Mouse (Mus musculus): ENCODE results near the gene Rprml. TPM values are rescaled to one million over a fixed set of nuclear protein-coding genes. Genes with fewer than 3 reads are reported as not detected.

Rprml gene
- total and polyA plus RNA-seq, 3 experiments = not detected

DNA sequence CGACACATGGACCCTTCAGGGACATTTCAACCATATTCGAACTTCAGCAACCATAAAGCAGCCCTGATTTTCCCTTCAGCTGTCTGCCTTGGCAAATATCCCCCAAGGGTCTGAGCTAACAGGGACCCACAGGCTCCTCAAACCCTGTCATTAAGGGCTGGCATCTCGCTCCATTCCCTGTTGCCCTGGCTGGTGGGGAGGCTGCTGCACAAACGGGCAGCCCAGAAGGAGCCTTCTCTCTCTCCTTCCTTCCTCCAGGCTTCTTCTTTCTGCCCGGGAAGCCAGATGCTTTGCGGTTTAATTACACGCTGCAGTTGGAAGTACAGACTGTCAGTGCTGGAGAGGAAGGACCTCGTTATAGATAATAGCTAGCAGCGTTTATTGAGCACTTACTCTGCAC, 6.2 kb upstream of the Rprml start:
- DNase-seq (ENCODE audit: low read depth, low spot score) = no peak
- Histone ChIP-seq H3K9me3 (replicated peaks; ENCODE audit: insufficient read depth, low read length) (no peaks in the 10 kb centered on the region), H3K27me3 (ENCODE audit: control insufficient read depth in 1 of 2, insufficient read depth in 2 of 2, low read length in 2 of 2) (peaks cover 2 to 3% of the 10 kb centered on the region in 2 experiments; a peak in 3 of 4 replicates), H3K4me1 (ENCODE audit: control insufficient read depth in 1 of 2, insufficient read depth in 2 of 2, low read length in 2 of 2) (no peaks in the 10 kb centered on the region), H3K4me3 (ENCODE audit: control insufficient read depth in 1 of 2, insufficient read depth in 1 of 2, low read depth in 2 of 2, low read length in 2 of 2) (no peak overlapping the region), H3K79me2 (ENCODE audit: control insufficient read depth, insufficient read depth, low read length, poor library complexity) (no peaks in the 10 kb centered on the region), H3K27ac (ENCODE audit: control insufficient read depth, low read depth, low read length) (no peak overlapping the region), H3K36me3 (ENCODE audit: control insufficient read depth in 1 of 2, insufficient read depth in 2 of 2, low read length in 2 of 2) (no peaks in the 10 kb centered on the region), H3K9ac (ENCODE audit: control insufficient read depth, low read depth, low read length, poor library complexity, severe bottlenecking) (no peak overlapping the region)
- TF ChIP-seq ZKSCAN1 (IDR thresholded peaks at IDR 0.05; ENCODE audit: low read depth, low read length) = no peak
- no peak for TF ChIP-seq JUND (IDR thresholded peaks at IDR 0.05; ENCODE audit: low read depth, low read length)
- no peak for TF ChIP-seq POLR2A (IDR thresholded peaks at IDR 0.05; ENCODE audit: control insufficient read depth in 1 of 2, insufficient read depth in 1 of 2, low read depth in 1 of 2, low read length in 2 of 2, poor library complexity in 1 of 2)
- no peak for TF ChIP-seq ZNF384 (IDR thresholded peaks at IDR 0.05; ENCODE audit: low read depth, low read length)
- TF ChIP-seq CTCF (IDR thresholded peaks at IDR 0.05 in 2 of 3, conservative IDR thresholded peaks at IDR 0.05 in 1 of 3; ENCODE audit: control insufficient read depth in 1 of 3, insufficient read depth in 1 of 3, low read depth in 2 of 3, low read length in 3 of 3, poor library complexity in 1 of 3, severe bottlenecking in 1 of 3) = no peak
- TF ChIP-seq POLR2AphosphoS2 (IDR thresholded peaks at IDR 0.05; ENCODE audit: low read length) = no peak
- TF ChIP-seq ELF1 (IDR thresholded peaks at IDR 0.05; ENCODE audit: low read depth, low read length) = no peak
- no peak for TF ChIP-seq USF2 (IDR thresholded peaks at IDR 0.05; ENCODE audit: borderline replicate concordance in 1 of 2, insufficient read depth in 1 of 2, low read depth in 1 of 2, low read length in 2 of 2)
- no peak for TF ChIP-seq CHD2 (IDR thresholded peaks at IDR 0.05; ENCODE audit: low read length)
- no peak for TF ChIP-seq USF1 (IDR thresholded peaks at IDR 0.05; ENCODE audit: low read depth, low read length)
- no peak for TF ChIP-seq E2F4 (IDR thresholded peaks at IDR 0.05; ENCODE audit: borderline replicate concordance, low read depth, low read length)
- TF ChIP-seq RCOR1 (IDR thresholded peaks at IDR 0.05; ENCODE audit: low read depth, low read length) = no peak
- no peak for TF ChIP-seq ZC3H11A (IDR thresholded peaks at IDR 0.05; ENCODE audit: low read depth, low read length)
- no peak for TF ChIP-seq EP300 (IDR thresholded peaks at IDR 0.05; ENCODE audit: low read depth in 1 of 2, low read length in 2 of 2)
- no peak for TF ChIP-seq ETS1 (IDR thresholded peaks at IDR 0.05; ENCODE audit: low read depth, low read length)
- no peak for TF ChIP-seq MYC (IDR thresholded peaks at IDR 0.05; ENCODE audit: low read depth, low read length)
- TF ChIP-seq MXI1 (IDR thresholded peaks at IDR 0.05; ENCODE audit: low read depth, low read length) = no peak
- TF ChIP-seq TAL1 (IDR thresholded peaks at IDR 0.05; ENCODE audit: low read length) = no peak

- Histone ChIP-seq H3K9ac (ENCODE audit: control insufficient read depth, low read depth, low read length, poor library complexity, severe bottlenecking) (no peak overlapping the region), H3K27ac (ENCODE audit: control insufficient read depth, low read depth, low read length) (no peak overlapping the region), H3K27me3 (ENCODE audit: control insufficient read depth in 1 of 2, insufficient read depth in 2 of 2, low read length in 2 of 2) (peaks cover 0 to 1% of the 10 kb centered on the region in 2 experiments; a peak in 1 of 4 replicates), H3K4me1 (ENCODE audit: control insufficient read depth in 1 of 2, insufficient read depth in 2 of 2, low read length in 2 of 2) (no peaks in the 10 kb centered on the region), H3K36me3 (ENCODE audit: control insufficient read depth in 1 of 2, insufficient read depth in 2 of 2, low read length in 2 of 2) (no peaks in the 10 kb centered on the region), H3K79me2 (ENCODE audit: control insufficient read depth, insufficient read depth, low read length, poor library complexity) (no peaks in the 10 kb centered on the region), H3K9me3 (replicated peaks; ENCODE audit: insufficient read depth, low read length) (no peaks in the 10 kb centered on the region), H3K4me3 (ENCODE audit: control insufficient read depth in 1 of 2, insufficient read depth in 1 of 2, low read depth in 2 of 2, low read length in 2 of 2) (no peak overlapping the region)
- TF ChIP-seq JUND (IDR thresholded peaks at IDR 0.05; ENCODE audit: low read depth, low read length) = no peak
- no peak for TF ChIP-seq NRF1 (IDR thresholded peaks at IDR 0.05; ENCODE audit: insufficient read depth, low read depth, low read length, poor library complexity, severe bottlenecking)
- TF ChIP-seq NELFE (IDR thresholded peaks at IDR 0.05; ENCODE audit: low read depth, low read length) = no peak
- TF ChIP-seq UBTF (IDR thresholded peaks at IDR 0.05; ENCODE audit: borderline replicate concordance, insufficient read depth, low read depth, low read length) = no peak
- no peak for TF ChIP-seq HCFC1 (IDR thresholded peaks at IDR 0.05; ENCODE audit: low read depth, low read length)
- TF ChIP-seq CTCF (IDR thresholded peaks at IDR 0.05 in 2 of 3, conservative IDR thresholded peaks at IDR 0.05 in 1 of 3; ENCODE audit: control insufficient read depth in 1 of 3, insufficient read depth in 1 of 3, low read depth in 2 of 3, low read length in 3 of 3, poor library complexity in 1 of 3, severe bottlenecking in 1 of 3) = no peak
- no peak for TF ChIP-seq USF1 (IDR thresholded peaks at IDR 0.05; ENCODE audit: low read depth, low read length)
- no peak for DNase-seq (ENCODE audit: low read depth, low spot score)
Measured at GRCm38 (mm10) chr11:103645731-103646130, 3.6 kb upstream of the Rprml start.

Data from MEL (cell line).